Mouse (Mus musculus): ENCODE measurements at regions not wholly inside any gene's neighbourhood (a gene's known extent, or its start where the extent isn't known, plus 50 kb on each side); places are given as distances from the start of the nearest gene placed in this dataset.

GRCm38 (mm10) chr3:143316457-143316856, 434.7 kb upstream of the Pkn2 start:
- no peak overlapping the region for H3K27ac ChIP-seq (ENCODE audit: control insufficient read depth, low read depth, low read length)
- TF ChIP-seq MAZ (IDR thresholded peaks at IDR 0.05; ENCODE audit: low read depth, low read length) = no peak
- TF ChIP-seq TCF12 (IDR thresholded peaks at IDR 0.05; ENCODE audit: low read depth, low read length) = no peak
- TF ChIP-seq MAX (IDR thresholded peaks at IDR 0.05; ENCODE audit: low read length) = no peak
- no peak for TF ChIP-seq HCFC1 (IDR thresholded peaks at IDR 0.05; ENCODE audit: low read depth, low read length)
- TF ChIP-seq NELFE (IDR thresholded peaks at IDR 0.05; ENCODE audit: low read depth, low read length) = no peak
- TF ChIP-seq MEF2A (IDR thresholded peaks at IDR 0.05; ENCODE audit: extremely low read depth, insufficient replicate concordance, low read depth, low read length, poor library complexity, severe bottlenecking) = no peak
- TF ChIP-seq E2F4 (IDR thresholded peaks at IDR 0.05; ENCODE audit: borderline replicate concordance, low read depth, low read length) = no peak
- TF ChIP-seq ETS1 (IDR thresholded peaks at IDR 0.05; ENCODE audit: low read depth, low read length) = no peak
- no peak for TF ChIP-seq KAT2A (conservative IDR thresholded peaks at IDR 0.05; ENCODE audit: low read depth, low read length)
- no peak for TF ChIP-seq UBTF (IDR thresholded peaks at IDR 0.05; ENCODE audit: borderline replicate concordance, insufficient read depth, low read depth, low read length)
- TF ChIP-seq ELF1 (IDR thresholded peaks at IDR 0.05; ENCODE audit: low read depth, low read length) = no peak
- TF ChIP-seq ZMIZ1 (IDR thresholded peaks at IDR 0.05; ENCODE audit: low read depth, low read length) = no peak
- TF ChIP-seq MXI1 (IDR thresholded peaks at IDR 0.05; ENCODE audit: low read depth, low read length) = no peak
- TF ChIP-seq CHD2 (IDR thresholded peaks at IDR 0.05; ENCODE audit: low read length) = no peak
- H3K27me3 ChIP-seq (ENCODE audit: control insufficient read depth in 1 of 2, insufficient read depth in 2 of 2, low read length in 2 of 2) = no peaks in the 10 kb centered on the region

GRCm38 (mm10) chr3:143291793-143292192, 410.0 kb upstream of the Pkn2 start:
- Histone ChIP-seq H3K4me3 (ENCODE audit: control insufficient read depth in 1 of 2, insufficient read depth in 1 of 2, low read depth in 2 of 2, low read length in 2 of 2) (no peak overlapping the region), H3K9me3 (replicated peaks; ENCODE audit: insufficient read depth, low read length) (no peaks in the 10 kb centered on the region), H3K79me2 (ENCODE audit: control insufficient read depth, insufficient read depth, low read length, poor library complexity) (no peaks in the 10 kb centered on the region), H3K27ac (ENCODE audit: control insufficient read depth, low read depth, low read length) (no peak overlapping the region), H3K4me1 (ENCODE audit: control insufficient read depth in 1 of 2, insufficient read depth in 2 of 2, low read length in 2 of 2) (no peaks in the 10 kb centered on the region), H3K36me3 (ENCODE audit: control insufficient read depth in 1 of 2, insufficient read depth in 2 of 2, low read length in 2 of 2) (no peaks in the 10 kb centered on the region), H3K9ac (ENCODE audit: control insufficient read depth, low read depth, low read length, poor library complexity, severe bottlenecking) (no peak overlapping the region), H3K27me3 (ENCODE audit: control insufficient read depth in 1 of 2, insufficient read depth in 2 of 2, low read length in 2 of 2) (no peaks in the 10 kb centered on the region)
- TF ChIP-seq POLR2AphosphoS5 (IDR thresholded peaks at IDR 0.05; ENCODE audit: borderline replicate concordance, low read depth, low read length) (no peak), ETS1 (IDR thresholded peaks at IDR 0.05; ENCODE audit: low read depth, low read length) (no peak), CHD2 (IDR thresholded peaks at IDR 0.05; ENCODE audit: low read length) (no peak), MAFK (IDR thresholded peaks at IDR 0.05; ENCODE audit: borderline replicate concordance, low read depth, low read length) (no peak), ZC3H11A (IDR thresholded peaks at IDR 0.05; ENCODE audit: low read depth, low read length) (no peak)
- no peak for DNase-seq (ENCODE audit: low read depth, low spot score)

More at GRCm38 (mm10) chr3:143316457-143316856, 434.7 kb upstream of the Pkn2 start:
- DNase-seq (ENCODE audit: low read depth, low spot score) = no peak
- Histone ChIP-seq H3K4me1 (ENCODE audit: control insufficient read depth in 1 of 2, insufficient read depth in 2 of 2, low read length in 2 of 2) (no peaks in the 10 kb centered on the region), H3K4me3 (ENCODE audit: control insufficient read depth in 1 of 2, insufficient read depth in 1 of 2, low read depth in 2 of 2, low read length in 2 of 2) (no peak overlapping the region), H3K36me3 (ENCODE audit: control insufficient read depth in 1 of 2, insufficient read depth in 2 of 2, low read length in 2 of 2) (no peaks in the 10 kb centered on the region), H3K79me2 (ENCODE audit: control insufficient read depth, insufficient read depth, low read length, poor library complexity) (no peaks in the 10 kb centered on the region), H3K9me3 (replicated peaks; ENCODE audit: insufficient read depth, low read length) (no peaks in the 10 kb centered on the region), H3K9ac (ENCODE audit: control insufficient read depth, low read depth, low read length, poor library complexity, severe bottlenecking) (no peak overlapping the region)
